Mouse (Mus musculus) liver, embryonic 14.5 days (tissue): ENCODE measurements at regions not wholly inside any gene's neighbourhood (a gene's known extent, or its start where the extent isn't known, plus 50 kb on each side); places are given as distances from the start of the nearest gene placed in this dataset.

Experiments used
- ATAC-seq: fragments of 200-750 bp; cut with Nextera tagmentation; 2 replicates; pipeline ENCODE4 v1.8.0; 2017; ENCODE audit warnings: moderate number of reproducible peaks, mild to moderate bottlenecking, moderate library complexity; ENCODE audit not compliant: insufficient read depth
- DNase-seq, 3 experiments: peaks; one replicate each; pipeline ENCODE4 v3.0.0-alpha.2; 2012 to 2013; ENCODE audit warnings: low read depth in 3 of 3, low spot score in 3 of 3
- H3K27ac ChIP-seq: fragments of 300-500 bp; sonication (generic); 2 replicates; pipeline ENCODE4 v1.5.1; 2014; ENCODE audit warnings: moderate library complexity, mild to moderate bottlenecking, control low read depth, inconsistent platforms
- H3K27me3 ChIP-seq: fragments of 300-500 bp; sonication (generic); 2 replicates; pipeline ENCODE4 v1.6.1; 2014; ENCODE audit warnings: mild to moderate bottlenecking, low read length, moderate library complexity; ENCODE audit not compliant: control insufficient read depth, insufficient read depth
- H3K36me3 ChIP-seq: fragments of 300-500 bp; sonication (generic); replicated peaks from 2 replicates; pipeline ENCODE4 v1.6.1; 2014; ENCODE audit warnings: low read depth; ENCODE audit not compliant: control insufficient read depth, insufficient read depth
- H3K4me1 ChIP-seq, 2 experiments: fragments of 200-500 bp in 1 of 2; fragments of 300-500 bp in 1 of 2; sonication (generic) in 1 of 2; replicated peaks; 2 replicates each; pipeline ENCODE4 v1.6.1; 2012 to 2014; ENCODE audit warnings: antibody characterized with exemption in 1 of 2, inconsistent platforms in 1 of 2, low read length in 1 of 2; ENCODE audit not compliant: control insufficient read depth in 2 of 2, insufficient read depth in 2 of 2
- H3K4me2 ChIP-seq: fragments of 300-500 bp; sonication (generic); 2 replicates; pipeline ENCODE4 v1.6.1; 2014; ENCODE audit warnings: low read depth, mild to moderate bottlenecking, control low read depth, moderate library complexity
- H3K4me3 ChIP-seq, 2 experiments: fragments of 200-500 bp in 1 of 2; fragments of 300-500 bp in 1 of 2; sonication (generic) in 1 of 2; 2 replicates each; pipeline ENCODE4 v1.5.1; 2012 to 2014; ENCODE audit warnings: low read depth in 2 of 2, low read length in 2 of 2, mild to moderate bottlenecking in 2 of 2, control low read depth in 1 of 2, inconsistent platforms in 1 of 2, moderate library complexity in 1 of 2; ENCODE audit not compliant: insufficient read depth in 1 of 2
- H3K9ac ChIP-seq: fragments of 300-500 bp; sonication (generic); replicated peaks from 2 replicates; pipeline ENCODE4 v1.6.1; 2014; ENCODE audit warnings: mild to moderate bottlenecking, control low read depth, moderate library complexity
- H3K9me3 ChIP-seq: fragments of 300-500 bp; sonication (generic); 2 replicates; pipeline ENCODE4 v1.6.1; 2016; ENCODE audit warnings: low read length, mixed read lengths; ENCODE audit not compliant: control insufficient read depth
- CTCF ChIP-seq: IDR thresholded peaks from 2 replicates; pipeline ENCODE4 v1.5.1; 2016; ENCODE audit warnings: antibody characterized with exemption, low read depth, control low read depth
- EP300 ChIP-seq: IDR thresholded peaks from 2 replicates; pipeline ENCODE4 v1.6.1; 2016; ENCODE audit warnings: antibody characterized with exemption, low read depth
- WGBS: fragments of 180-500 bp; shearing (Covaris S2); extraction: QIAGEN DNeasy Blood & Tissue Kit; methylation state at CpG from one replicate; pipeline ENCODE4 v1.1.7; 2014; ENCODE audit not compliant: insufficient replicate concordance; 5-methylcytosine and 5-hydroxymethylcytosine counted together

DNA sequence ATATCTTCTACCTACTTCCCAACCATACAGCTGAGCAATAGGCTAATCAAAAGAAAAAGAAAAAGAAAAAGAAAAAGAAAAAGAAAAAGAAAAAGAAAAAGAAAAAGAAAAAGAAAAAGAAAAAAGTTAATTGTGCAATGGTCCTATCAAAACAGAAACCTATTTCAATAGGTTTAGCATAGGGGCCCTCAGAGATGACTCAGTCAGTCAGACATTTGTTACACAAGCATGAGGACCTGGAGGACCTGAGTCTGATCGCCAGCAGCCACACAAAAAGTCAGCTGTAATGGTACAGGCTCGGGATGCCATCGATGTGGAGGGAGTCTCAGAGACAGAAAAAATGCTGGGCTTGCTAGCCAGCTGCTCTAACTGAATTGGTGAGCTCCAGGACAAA lies 197.9 kb downstream of the Actr3 start:
- 60% methylated on average over 3 of the region's 3 CpGs for WGBS
- no peak for ATAC-seq
- no peaks in the 10 kb centered on the region for H3K4me1 ChIP-seq
- no peak for DNase-seq
- H3K27ac ChIP-seq = no peak overlapping the region
- no peak overlapping the region for H3K9ac ChIP-seq
- TF ChIP-seq CTCF = no peak
- TF ChIP-seq EP300 = no peak
- no peak overlapping the region for H3K4me3 ChIP-seq
- H3K4me2 ChIP-seq = no peak overlapping the region
- no peaks in the 10 kb centered on the region for H3K27me3 ChIP-seq
- H3K36me3 ChIP-seq = no peaks in the 10 kb centered on the region
- H3K9me3 ChIP-seq = no peaks in the 10 kb centered on the region

DNA sequence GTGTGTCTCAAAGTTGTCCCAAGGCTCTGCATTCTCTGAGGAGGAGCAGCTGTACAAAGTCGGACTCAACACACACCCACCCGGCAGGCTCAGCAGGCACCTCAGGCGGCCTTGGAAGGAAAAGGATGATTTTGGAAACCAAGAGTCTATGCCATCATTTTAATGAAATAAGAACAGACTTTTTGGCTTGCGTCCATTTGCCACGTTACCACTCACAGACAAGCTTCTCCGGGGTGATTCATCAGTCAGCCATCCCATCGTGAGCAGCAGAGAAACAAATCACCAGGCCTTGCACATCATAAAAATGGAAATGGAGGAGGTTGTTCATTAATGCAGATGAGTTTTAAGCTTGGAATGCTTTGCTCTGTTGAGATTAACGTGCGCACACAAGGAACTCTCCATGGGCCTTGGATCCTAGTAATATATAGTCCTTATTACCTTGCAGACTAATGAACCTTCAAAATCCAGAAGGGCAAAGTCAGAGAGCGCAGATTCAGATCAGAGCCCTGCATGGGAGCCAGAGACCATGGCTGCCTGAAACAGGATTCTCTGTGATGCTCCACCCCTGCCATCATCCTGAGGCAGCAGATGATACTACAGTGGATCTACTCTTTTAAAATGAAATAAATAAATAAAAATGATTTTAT lies 198.5 kb downstream of the Actr3 start:
- H3K9ac ChIP-seq = no peak overlapping the region
- ATAC-seq = no peak
- H3K9me3 ChIP-seq = no peaks in the 10 kb centered on the region
- DNase-seq = no peak
- no peaks in the 10 kb centered on the region for H3K36me3 ChIP-seq
- TF ChIP-seq EP300 (no peak), CTCF (no peak)
- no peak overlapping the region for H3K4me3 ChIP-seq
- H3K27me3 ChIP-seq = no peaks in the 10 kb centered on the region
- H3K4me1 ChIP-seq = no peaks in the 10 kb centered on the region
- WGBS = 71% methylated on average over 10 of the region's 10 CpGs
- no peak overlapping the region for H3K27ac ChIP-seq
- H3K4me2 ChIP-seq = no peak overlapping the region

DNA sequence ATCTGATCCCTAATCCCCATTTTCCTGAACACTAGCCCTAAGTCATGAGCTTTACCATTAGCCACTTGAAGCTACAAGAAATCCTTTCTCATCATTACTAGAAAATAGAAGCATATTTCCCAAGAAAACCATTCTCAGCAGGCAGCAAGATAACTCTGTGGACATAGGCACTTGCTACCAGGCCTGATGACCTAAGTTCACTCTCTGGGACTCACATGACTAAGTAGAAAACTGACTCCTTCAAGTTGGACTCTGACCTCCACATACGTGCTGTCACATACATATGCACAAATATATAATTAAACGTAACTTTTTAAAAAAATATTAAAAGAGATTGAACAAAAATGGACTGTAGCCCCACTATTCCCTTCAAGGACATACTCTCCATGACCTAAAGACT lies 200.8 kb downstream of the Actr3 start:
- no peak for TF ChIP-seq CTCF
- no peak for TF ChIP-seq EP300
- DNase-seq = no peak
- no peaks in the 10 kb centered on the region for H3K4me1 ChIP-seq
- H3K4me3 ChIP-seq = no peak overlapping the region
- no peak overlapping the region for H3K4me2 ChIP-seq
- WGBS = 56% methylated on average over 2 of the region's 2 CpGs
- ATAC-seq = no peak
- no peak overlapping the region for H3K27ac ChIP-seq
- no peaks in the 10 kb centered on the region for H3K27me3 ChIP-seq
- no peaks in the 10 kb centered on the region for H3K9me3 ChIP-seq
- no peak overlapping the region for H3K9ac ChIP-seq
- H3K36me3 ChIP-seq = no peaks in the 10 kb centered on the region

DNA sequence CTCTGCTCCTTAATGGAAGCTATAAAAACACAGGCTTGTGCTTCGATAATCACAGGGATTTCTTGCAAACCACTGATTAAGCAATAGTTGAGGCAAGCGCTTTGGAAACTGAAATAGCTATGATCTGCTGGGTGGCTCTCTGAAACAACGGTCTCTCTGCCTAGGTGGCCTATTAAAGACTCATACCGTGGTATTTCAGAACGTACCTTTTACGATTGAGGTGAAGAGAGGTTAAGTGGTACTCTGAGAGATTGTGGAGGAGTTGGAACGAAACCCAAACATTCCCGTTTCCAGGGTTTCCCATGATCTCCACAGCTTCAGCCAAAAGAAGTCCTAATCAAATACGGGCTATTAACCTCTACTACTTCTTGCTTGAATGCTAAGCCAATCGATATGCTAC lies 212.2 kb downstream of the Actr3 start:
- Histone ChIP-seq H3K27me3 (no peaks in the 10 kb centered on the region), H3K36me3 (no peaks in the 10 kb centered on the region), H3K9me3 (no peaks in the 10 kb centered on the region), H3K27ac (no peak overlapping the region), H3K4me2 (no peak overlapping the region), H3K4me3 (no peak overlapping the region), H3K4me1 (no peaks in the 10 kb centered on the region), H3K9ac (no peak overlapping the region)
- TF ChIP-seq CTCF = no peak
- no peak for TF ChIP-seq EP300
- DNase-seq = no peak
- ATAC-seq = no peak
- 68% methylated on average over 10 of the region's 10 CpGs for WGBS

DNA sequence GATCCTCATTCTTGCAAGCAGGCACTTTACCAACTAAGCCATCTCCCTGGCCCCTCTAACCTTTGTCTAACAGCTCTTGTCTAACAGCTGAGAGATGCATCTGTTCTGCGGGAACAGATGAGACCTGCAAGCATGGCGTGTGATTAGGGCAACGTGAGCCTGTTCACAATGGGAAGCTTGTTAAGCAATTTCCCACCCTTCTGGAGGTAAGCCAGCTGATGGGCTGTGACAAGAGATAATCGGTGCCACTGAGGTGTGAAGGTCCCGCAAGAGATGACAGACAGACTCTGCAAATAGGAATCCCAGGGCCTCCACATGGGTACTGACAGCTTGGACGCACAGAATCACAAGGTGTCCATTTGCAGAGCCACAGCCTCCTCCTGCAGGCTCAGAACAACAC lies 219.3 kb downstream of the Actr3 start:
- ATAC-seq = no peak
- no peak overlapping the region for H3K4me2 ChIP-seq
- 59% methylated on average over 6 of the region's 6 CpGs for WGBS

More for the DNA sequence above, 219.3 kb downstream of the Actr3 start:
- Histone ChIP-seq H3K36me3 (no peaks in the 10 kb centered on the region), H3K27ac (no peak overlapping the region), H3K9me3 (no peaks in the 10 kb centered on the region), H3K4me1 (no peaks in the 10 kb centered on the region), H3K9ac (no peak overlapping the region), H3K27me3 (no peaks in the 10 kb centered on the region), H3K4me3 (no peak overlapping the region)
- TF ChIP-seq EP300 = no peak
- TF ChIP-seq CTCF = no peak
- no peak for DNase-seq
